Mouse (Mus musculus) ovary, adult 18-20 months (tissue): ENCODE results near the gene Nlrp9b.
A peak's percentile ranks its signal among the peaks of the same experiment; 100 is the strongest.
"Not testable (repeated sequence)": the region's sequence is repeated elsewhere in the genome, so short reads cannot be mapped to it uniquely, and the experiment has no call there.

ENCODE experiments used
- DNase-seq: peaks from one replicate; pipeline ENCODE4 v3.0.0; 2022; ENCODE audit warnings: low spot score, mixed read lengths

Gene Nlrp9b

DNA sequence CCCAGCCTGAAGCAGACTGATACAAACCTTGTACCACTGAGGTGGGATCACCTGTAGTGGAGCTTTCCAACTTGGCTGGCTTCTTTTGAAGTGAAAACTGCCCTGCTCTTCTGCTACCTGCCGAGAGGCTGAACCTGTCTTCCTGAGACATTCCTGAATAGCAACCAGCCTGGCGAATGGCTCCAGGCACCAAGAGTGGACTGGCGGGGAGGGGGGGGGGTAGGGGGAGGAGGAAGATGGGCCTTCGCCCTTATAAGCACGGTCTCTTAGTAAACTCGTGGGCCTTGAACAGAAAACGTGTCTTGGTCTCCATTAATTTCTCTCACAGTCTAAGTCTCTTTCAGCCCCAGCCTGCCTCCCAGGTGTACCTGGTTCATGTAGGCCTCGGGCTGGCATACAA lies at the start of gene Nlrp9b:
Gene Nlrp9b (plus strand): TSS at position 301 of the 400 bp plus-strand sequence.
- not testable (repeated sequence) for DNase-seq

DNA sequence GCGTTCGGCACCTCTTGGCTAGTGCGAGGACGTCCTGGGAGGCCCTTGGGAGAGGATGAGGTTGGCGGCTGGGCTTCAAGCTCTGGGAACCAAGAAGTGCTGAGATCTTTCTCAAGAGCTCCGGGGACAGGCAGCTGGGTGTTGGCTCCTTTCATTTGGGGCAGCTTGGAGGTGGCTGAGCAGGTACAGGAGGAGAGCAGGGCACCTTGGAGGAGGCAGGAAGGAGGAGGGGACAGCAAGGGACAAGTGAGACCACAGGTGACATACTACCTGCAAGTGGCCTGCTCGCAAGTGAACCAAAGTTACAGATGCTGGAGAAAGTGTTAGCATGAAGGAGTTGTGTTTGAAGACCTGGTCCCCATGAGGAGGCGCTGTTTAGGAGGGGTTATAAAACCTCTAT lies 46.6 kb upstream of the Nlrp9b start:
- no peak for DNase-seq

DNA sequence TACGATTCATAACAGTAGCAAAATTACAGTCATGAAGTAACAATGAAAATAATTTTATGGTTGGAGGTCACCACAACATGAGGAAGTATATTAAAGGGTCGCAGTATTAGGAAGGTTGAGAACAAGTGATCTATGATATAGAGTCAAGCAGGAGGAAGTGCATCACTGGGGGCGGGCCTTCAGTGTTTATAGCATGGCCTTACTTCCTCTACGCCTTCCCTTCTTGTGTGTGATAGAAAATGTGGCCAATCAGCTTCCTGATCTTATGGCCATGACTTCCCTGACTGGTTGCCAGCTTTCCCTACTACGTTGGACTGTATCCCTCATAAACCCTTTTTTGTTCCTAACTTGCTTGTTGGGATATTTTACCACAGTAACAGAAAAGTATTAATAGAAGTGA lies 46.1 kb upstream of the Nlrp9b start:
- no peak for DNase-seq

DNA sequence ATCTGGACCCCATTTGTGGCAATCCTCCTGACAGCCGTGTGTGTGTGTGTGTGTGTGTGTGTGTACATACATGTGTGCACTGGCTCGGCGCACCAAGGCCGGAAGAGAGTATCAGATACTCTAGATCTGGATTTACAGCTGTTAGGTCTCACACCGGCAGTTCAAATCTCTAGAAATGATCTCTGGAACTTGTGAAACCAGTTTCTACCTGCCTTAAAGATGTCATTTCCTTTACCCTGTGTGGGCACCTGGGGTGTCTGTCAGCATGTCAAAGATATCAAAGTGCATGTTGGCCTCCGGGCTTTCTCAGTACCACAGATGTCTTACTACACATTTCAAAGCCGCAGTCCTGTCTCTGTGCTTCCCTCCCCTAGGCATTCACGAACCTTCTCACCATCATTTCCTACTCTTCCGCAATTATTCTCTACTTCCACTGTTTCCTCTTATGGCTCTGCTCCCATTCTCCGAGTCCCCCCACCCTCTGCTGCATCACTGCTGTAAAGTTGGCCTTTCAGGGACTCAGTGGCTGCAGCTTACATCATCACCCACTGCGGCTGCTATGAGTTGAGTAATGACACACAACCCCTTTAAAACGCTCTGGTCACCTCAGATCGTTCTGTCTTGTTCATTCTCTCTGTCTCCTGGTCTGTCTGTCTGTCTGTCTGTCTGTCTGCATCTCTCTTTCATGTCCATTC lies 45.3 kb upstream of the Nlrp9b start:
- no peak for DNase-seq

DNA sequence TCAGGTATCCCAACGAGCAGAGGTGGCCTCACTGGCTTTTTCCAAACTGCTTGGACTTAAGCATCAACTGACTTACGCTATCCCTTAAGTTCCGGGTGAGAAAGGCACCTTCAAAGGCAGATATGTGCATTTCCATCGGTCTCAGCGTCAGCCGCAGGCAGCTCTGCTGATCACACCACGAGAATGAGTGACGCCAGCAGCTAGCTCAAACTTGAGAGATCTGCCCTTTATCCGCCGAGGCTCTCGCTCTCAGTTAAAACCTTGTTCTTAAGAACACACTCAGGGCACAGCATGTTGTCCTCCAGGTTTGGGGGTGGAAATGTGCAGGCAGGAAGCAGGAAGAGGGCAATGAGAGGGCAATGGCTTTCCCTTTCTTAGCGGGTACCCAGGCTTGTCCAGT lies 42.3 kb upstream of the Nlrp9b start:
- no peak for DNase-seq

DNA sequence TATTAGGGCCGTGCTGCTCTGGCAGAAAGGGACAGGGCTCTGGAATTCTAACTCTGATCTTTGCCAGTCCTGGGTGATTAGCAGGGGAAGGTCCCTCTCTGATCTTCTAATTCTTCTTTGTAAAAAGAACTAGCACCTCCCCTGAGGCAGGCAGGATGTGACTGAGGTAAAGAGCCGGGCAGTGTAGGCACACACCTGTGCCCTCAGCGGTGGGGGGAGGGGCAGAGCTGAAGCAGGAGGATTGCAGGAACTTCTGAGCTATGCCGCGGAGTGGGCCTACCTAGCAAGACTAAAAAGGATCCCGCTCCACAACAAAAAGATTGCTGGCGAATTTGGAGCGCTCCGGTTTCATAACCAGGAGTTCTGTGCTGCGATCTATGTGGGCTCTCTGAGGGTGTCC lies 41.3 kb upstream of the Nlrp9b start:
- no peak for DNase-seq

DNA sequence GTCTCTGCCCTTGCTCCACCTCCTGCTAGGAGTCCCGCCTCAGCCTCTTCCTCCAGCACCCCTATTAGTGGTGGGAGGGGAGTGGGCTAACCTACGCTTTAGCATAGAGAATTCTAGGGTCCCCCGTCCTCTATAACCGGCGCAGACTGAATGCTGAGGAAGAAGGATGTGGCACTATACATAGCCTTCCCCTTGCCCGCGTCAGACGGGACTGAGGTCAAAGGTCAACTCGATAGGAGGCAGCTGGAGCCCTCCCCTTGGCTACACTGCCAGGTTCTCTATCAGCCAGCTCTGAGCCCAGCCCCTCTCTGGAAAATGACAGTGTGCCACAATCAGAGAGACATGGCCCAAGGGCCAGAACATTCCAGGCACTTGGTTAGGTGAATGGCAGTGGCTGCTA lies 40.7 kb upstream of the Nlrp9b start, which contains the start of gene Igsf23:
Gene Igsf23 (minus strand): TSS at position 168 of the 400 bp plus-strand sequence.
- DNase-seq, result no peak

DNA sequence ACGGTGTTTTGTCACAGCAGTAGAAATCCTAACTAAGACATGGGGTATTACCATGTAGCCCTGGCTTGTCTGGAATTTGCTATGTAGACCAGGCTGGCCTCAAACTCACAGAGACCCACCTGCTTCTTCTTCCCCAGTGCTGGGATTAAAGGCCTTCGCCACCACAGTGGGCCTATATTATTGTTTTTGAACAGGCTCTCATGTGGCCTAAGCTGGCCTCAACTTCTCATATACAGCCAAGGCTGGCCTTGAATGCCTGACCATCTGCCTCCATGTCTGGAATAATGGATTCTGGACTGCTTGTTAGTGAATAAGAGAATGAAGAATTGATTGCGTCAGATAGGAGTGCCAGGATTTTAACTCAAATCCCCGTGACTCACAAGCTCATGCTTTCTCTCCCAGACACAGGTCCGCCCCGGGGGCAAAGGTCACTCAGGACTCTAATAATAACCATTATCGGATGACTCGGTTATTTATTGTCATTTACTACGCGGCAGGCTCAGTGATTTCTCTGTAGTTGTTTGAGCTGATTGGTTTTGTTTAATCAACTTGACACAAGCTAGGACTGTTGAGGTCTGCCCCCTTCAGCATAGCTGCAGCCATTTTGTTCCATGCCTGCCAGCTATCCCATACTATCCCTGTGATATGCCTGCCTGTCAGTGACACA lies 38.8 kb upstream of the Nlrp9b start:
- no peak for DNase-seq

DNA sequence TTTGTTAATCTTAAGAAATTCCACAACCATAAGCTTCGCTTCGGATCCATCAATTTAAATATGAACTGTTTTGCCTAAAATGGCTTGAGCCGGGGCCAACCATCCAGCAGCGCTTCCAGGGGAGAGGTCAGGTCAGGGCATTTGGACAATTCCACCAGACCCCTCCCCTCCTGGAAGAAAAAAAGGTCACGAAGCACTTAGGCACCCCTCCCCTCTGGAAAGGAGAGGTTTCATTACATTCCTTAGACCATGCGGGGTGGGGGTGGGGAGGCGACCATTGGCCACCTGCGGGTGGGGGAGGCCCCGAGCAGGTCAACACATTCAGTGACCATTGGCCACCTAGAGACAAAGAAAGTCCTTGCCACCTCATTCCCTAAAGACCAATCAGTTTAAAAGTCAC lies 38.2 kb upstream of the Nlrp9b start:
- no peak for DNase-seq

DNA sequence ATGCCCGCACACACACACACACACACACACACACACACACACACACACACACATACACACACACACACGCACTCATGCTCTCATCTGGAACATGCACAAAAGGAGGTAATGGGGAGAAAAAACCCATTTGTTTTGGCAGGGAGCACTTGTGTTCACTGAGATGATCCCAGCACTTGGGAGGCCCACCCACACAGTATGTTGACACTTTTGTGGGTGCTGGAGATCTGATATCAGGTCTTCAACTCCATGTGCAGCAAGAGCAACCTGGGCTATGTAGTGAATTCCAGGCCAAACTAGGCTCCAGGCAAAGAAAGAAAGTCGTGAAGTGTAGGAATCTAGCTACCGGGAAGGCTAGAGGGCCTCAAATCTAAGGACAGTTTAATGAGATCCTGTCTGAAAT lies 35.4 kb upstream of the Nlrp9b start:
- DNase-seq, result no peak

DNA sequence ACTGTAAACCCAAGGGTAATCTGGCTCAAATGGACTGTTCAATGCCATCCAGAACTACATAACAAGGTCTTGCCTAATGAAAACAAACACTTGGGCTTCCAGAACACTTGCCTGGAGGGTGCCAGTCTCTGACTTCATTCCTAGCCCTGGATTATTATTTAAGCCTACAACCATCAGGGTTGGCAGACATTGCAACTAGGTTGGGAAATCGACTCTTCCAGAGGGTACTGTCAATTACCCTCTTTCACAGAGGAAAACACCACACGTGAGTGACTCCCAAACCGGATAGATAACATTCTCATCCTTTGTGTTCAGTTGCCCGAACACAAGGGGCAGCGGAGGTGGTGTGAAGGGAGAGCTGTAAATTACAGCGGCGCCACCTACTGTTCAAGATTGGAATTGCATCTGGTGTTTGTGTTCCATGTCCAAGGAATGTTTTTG lies 34.9 kb upstream of the Nlrp9b start:
- DNase-seq, result peak; percentile 54

DNA sequence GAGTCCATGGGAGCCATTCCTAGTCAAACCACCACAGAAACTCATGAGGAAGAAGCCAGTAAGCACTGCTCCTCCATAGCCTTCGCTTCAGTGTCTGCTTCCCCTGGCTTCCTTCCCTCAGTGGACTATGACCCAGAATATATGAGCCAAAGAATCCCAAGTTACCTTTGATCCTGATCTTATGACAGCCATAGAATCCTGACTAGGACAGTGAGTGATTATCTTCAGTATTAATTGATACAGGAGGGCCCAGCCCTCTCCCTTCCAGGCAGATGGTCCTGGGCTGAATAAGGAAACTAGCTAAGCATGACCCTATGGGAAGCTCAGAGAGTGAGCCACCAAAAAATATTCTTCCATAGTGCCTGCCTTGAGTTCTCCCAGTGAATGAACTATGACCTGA lies 28.8 kb upstream of the Nlrp9b start:
- DNase-seq, result no peak

DNA sequence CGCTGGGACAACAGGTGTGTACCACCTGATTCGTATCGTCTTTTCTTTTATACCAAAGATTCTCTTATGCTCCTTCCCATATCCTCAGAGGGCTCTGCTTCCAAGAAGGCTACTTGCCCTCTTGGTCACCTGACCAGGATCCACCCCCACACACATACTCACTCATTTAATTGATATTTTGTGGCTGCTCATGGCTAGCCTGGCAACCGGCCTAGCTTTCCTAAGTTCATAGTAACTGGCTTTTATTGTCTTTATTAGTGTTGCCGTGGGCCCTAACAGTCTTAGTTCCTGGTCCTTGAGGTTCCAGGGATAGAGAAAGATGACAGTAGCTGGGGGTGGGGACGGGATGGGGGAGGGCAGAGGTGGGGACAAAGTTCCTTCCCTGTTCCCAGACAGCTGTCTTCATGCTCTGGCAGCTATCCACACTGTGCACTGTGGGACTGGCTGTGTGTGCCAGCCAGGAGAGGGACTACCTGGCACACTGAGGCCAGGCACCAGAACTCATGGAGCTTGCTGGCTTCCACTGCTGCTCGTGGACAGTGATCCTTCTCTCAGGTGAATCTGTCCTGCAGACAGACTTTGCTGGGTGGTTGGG lies 26.2 kb upstream of the Nlrp9b start, which contains the start of gene Ceacam20:
Gene Ceacam20 (plus strand): TSS at position 428 of the 595 bp plus-strand sequence.
- DNase-seq, result no peak

DNA sequence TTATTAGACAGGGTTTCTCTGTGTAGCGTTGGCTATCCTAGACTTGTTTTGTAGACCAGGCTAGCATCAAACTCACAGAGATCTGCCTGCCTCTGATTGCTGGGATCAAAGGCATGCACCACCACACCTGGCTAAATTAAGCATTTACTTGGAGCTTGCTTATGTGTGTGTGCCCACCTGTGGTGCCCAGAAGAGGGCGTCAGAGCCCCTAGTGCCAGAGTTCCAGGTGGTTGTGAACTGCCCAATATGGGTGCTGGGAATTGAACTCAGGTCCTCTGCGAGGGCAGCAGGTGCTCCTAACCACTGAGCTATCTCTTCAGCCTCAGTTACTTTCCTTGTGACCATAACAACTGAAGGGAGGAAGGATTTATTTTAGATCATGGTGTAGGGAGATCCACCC lies 22.2 kb upstream of the Nlrp9b start:
- no peak for DNase-seq

DNA sequence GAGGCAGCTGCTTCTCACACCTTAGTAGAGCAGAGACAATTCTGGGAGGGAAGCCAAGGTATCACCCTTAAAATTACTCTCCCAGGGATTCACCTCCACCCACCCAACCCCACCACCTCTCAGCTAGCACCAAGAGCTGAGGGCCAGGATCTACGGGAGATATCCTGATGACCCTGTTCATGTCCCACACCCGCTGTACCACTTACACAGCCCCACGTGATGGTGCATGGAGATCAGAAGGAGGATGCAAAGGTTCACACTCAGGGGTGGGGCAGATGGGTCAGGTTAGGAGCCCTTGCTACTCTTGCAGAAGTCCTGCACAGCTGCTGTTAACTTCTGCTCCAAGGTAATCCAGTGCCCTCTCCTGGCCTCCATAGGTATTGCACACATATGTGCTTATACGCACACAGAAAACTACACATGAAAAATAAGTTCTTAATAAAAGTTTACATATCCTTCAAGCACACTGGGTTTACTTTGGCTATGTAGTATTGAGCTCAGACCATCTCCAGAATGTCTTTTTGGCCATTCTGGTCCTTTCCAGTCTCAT lies 21.6 kb upstream of the Nlrp9b start:
- DNase-seq, result no peak

DNA sequence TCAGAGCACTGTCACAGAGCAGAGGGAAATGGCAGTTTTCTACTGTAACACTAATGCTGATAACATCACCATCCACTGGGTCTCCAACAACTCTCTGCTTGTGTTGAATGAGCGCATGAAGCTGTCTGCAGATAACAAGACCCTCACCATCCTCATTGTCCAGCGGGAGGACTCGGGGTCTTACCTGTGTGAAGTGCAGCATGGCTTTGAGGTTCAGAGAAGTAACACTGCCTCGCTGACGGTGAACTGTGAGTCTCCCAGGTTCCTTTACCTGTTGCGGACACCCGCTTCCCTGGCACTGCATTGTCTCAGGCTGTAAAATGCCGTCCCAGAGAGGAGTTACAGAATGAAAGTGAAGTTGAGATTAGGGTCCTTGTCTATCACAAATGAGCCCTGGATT lies 21.1 kb upstream of the Nlrp9b start:
- DNase-seq, result no peak

DNA sequence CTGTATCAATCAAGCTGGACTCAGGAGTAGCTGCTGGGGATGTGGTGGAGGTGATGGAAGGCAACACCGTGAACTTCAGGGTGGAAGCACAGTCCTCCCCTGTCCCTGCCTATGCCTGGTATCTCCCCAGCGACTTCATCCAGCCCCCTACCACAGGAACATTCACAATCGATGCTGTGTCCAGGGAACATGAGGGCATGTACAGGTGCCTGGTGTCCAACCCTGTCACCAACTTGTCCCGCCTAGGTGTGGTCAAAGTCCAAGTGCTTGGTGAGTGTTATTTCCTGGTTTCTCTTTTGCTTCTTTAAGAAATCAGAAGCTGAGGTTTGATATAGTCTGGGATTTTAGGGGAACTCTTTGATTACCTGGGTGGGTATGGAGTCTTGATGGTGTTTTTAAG lies 19.7 kb upstream of the Nlrp9b start:
- DNase-seq, result no peak

DNA sequence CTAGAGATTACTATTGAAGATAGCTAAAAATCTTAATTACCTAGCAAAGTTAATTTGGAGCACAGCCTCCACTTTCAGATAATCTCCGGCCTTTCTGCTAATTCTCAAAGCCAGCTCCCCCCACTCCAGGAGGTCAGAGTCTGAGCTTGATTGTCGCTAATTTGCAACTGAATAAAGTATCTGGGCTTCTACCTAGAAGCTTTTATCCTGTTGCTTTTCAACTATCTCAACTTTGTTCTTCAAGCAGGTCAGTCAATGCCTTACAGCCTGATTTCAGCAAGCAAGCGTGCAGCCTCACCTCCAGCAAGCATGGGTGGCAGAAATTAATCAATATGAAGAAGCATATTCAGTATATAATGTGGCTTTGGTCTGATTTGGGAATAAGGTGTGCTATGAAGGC lies 5.5 kb downstream of the Nlrp9b start:
- not testable (repeated sequence) for DNase-seq

DNA sequence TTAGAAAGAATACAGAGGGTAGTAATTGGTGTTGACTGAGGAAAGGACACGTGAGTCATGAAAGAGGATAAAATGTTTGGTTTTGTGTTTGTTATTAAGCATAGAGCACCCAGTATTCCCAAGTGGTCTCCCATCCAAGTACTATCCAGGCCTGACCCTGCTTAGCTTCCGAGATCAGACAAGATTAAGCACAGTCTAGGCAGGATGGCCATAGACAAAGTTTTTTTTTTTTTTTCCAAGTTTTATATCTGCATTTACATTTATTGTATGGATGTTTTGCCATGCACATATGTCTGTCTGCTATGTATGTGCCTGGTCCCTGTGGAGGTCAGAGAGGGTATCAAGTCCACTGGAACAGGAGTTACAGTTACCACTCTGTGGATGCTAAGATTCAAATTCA lies 18.7 kb downstream of the Nlrp9b start:
- no peak for DNase-seq

DNA sequence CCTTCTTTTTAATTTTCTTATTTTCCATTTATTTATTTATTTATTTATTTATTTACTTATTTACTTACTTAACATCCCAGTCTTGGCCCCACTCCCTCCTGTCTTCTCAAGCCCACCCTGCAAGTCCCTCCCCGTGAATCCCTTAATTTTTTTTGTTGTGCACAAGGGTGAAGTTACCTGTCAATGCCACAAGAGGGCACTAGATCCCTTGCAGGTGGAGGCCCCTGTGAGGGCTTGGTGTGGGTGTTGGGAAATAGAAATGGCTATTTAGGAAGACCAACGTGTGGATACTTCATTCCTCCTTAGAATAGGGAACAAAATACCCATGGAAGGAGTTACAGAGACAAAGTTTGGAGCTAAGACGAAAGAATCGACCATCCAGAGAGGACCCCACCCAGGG lies 72.8 kb downstream of the Nlrp9b start:
- DNase-seq, result not testable (repeated sequence)

DNA sequence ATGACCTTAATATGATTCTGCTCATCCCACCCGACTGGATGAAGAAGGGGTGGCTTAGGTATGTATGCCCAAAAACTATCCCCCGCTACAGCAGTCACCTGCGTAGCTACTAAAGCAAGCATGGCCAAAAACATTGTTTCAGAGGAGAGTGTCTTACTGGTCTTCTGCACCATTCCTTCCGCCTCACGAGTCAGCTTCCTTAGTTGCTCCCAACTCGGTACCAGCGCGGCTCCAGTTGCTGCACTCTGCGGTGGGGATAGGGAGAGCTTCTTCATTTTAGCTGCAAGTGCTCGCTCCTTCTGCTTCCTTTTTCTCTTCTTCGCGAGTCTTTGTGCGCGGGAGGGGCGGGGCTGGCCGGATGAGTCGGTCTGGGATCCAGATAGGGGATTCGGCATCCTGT lies 86.9 kb downstream of the Nlrp9b start:
- not testable (repeated sequence) for DNase-seq

DNA sequence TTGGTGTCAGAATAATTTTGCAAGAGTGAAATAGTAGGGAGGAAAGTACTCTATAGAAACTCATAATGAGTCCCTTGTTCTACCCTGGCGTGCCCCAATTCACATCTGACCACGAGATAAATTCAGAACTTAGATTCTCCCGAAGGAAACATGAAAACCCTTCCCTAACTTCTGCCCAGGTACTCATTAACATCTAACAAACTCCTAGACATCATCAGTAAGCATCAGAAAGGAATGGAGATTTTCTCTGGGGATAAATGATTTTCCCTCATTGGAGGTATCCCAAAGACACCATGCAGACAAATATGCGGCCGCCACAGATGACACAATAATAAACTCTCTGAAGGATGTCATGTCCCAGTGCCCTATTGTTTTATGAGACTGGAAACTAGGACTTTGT lies 108.1 kb downstream of the Nlrp9b start, which contains the start of gene Vmn1r91:
Gene Vmn1r91 (plus strand): TSS at position 301 of the 400 bp plus-strand sequence.
- DNase-seq, result not testable (repeated sequence)

DNA sequence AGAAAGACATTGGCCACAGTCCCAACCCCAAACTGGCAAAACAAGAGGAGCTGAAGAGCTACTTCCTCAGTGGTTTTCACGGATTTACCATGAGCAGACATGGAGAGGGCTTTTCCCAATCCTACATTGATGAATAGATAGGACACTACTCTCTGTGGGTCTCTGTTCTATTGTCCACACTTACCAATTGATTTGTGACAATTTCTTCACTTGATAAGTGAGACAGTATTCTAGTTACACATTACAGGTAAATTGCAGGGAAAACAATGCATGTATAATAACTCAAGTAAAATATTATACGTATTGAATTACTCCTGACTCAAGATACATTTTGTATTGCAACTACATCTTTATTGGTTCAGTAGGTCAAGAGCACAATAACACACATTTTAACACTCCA lies 131.2 kb downstream of the Nlrp9b start, which contains the start of gene Gm16442:
Gene Gm16442 (minus strand): TSS at position 101 of the 400 bp plus-strand sequence.
- DNase-seq, result not testable (repeated sequence)
